In genomic region chr5:135669741-135670275, GRCm38 (mm10) we compare ENCODE assay signal across 7 mouse cellular contexts. TPM values are rescaled to one million over a fixed set of nuclear protein-coding genes. Genes with fewer than 3 reads are reported as not detected.
DNase-seq lines count a peak whose midpoint lies in the region; ATAC-seq lines count a peak whose summit lies in the region.

Gene Por (plus strand): TSS chr5:135670033.

- no peak for ATAC-seq in midbrain, embryonic 11.5 days (ENCODE audit: low FRiP score)

- H3K9ac ChIP-seq in midbrain, embryonic 11.5 days (ENCODE audit: low read length) = no peak within 1 kb of the TSS

- H3K27ac ChIP-seq in forebrain, embryonic 10.5 days = peak within 1 kb of the TSS; percentile 5
- H3K27ac ChIP-seq in midbrain, embryonic 11.5 days (ENCODE audit: low read depth, low read length) = no peak within 1 kb of the TSS

- no peaks in the 10 kb centered on the region for H3K27me3 ChIP-seq in forebrain, embryonic 10.5 days (ENCODE audit: poor library complexity, severe bottlenecking)
- H3K27me3 ChIP-seq in midbrain, embryonic 11.5 days (ENCODE audit: control insufficient read depth, insufficient read depth, low read length) = no peaks in the 10 kb centered on the region; the same call in 1 of the 2 replicates

- no peak within 1 kb of the TSS for H3K4me2 ChIP-seq in midbrain, embryonic 11.5 days

- H3K4me1 ChIP-seq in forebrain, embryonic 10.5 days = peaks cover 49% of the 10 kb centered on the region
- peaks cover 9% of the 10 kb centered on the region for H3K4me1 ChIP-seq in midbrain, embryonic 11.5 days (ENCODE audit: control insufficient read depth, insufficient read depth, low read length)

- H3K9me3 ChIP-seq in forebrain, embryonic 10.5 days = no peaks in the 10 kb centered on the region
- no peaks in the 10 kb centered on the region for H3K9me3 ChIP-seq in midbrain, embryonic 11.5 days (ENCODE audit: control insufficient read depth, low read length)

- intact Hi-C loops in heart, postnatal 36 days (cut with DNase I) = no loop called here
- intact Hi-C loops in left cerebral cortex, postnatal 4 days (cut with DNase I) = no loop called here

- DNase-seq in CD4-positive, CD25-positive, alpha-beta regulatory T cell, adult 2 months (ENCODE audit: low read depth, low spot score) = peak; percentile 47
- DNase-seq in NIH3T3 (ENCODE audit: low read depth) = peak; percentile 66
- no peak for DNase-seq in forebrain, embryonic 10.5 days (ENCODE audit: extremely low spot score, low spot score)
- no peak for DNase-seq in heart, postnatal 36 days
- DNase-seq in left cerebral cortex, postnatal 4 days = no peak
- DNase-seq in midbrain, embryonic 11.5 days (ENCODE audit: low spot score, missing footprints) = no peak
- DNase-seq in testis, postnatal 14 days (ENCODE audit: low spot score) = no peak

- no peaks in the 10 kb centered on the region for H3K36me3 ChIP-seq in forebrain, embryonic 10.5 days (replicated peaks)
- H3K36me3 ChIP-seq in midbrain, embryonic 11.5 days (ENCODE audit: control insufficient read depth, insufficient read depth, low read length) = no peaks in the 10 kb centered on the region

- H3K4me3 ChIP-seq in forebrain, embryonic 10.5 days = peak within 1 kb of the TSS; percentile 0; the same call in 1 of the 2 replicates
- H3K4me3 ChIP-seq in midbrain, embryonic 11.5 days (ENCODE audit: low read depth, low read length) = no peak within 1 kb of the TSS

- WGBS in forebrain, embryonic 10.5 days = 22% methylated on average over 9 of the region's 9 CpGs
- WGBS in midbrain, embryonic 11.5 days = 23% methylated on average over 9 of the region's 9 CpGs

RNA-seq across cellular contexts. Expression of gene Por, which starts in this region (rescaled TPM):
- polyA plus RNA-seq in forebrain, embryonic 10.5 days (2016; fragmentation: Nextera tagmentation; extraction: Ambion mirVana) = 118 TPM in 2 replicates
- 10 to 100 TPM; 69.8 to 76.4 TPM for total RNA-seq in heart, postnatal 36 days (2021)
- total RNA-seq in left cerebral cortex, postnatal 4 days (2021) = 10 to 100 TPM; 77.3 to 80.5 TPM
- polyA plus RNA-seq in midbrain, embryonic 11.5 days (2014; fragmentation: Nextera tagmentation; extraction: Ambion mirVana) = 79.9 and 95.4 TPM in 2 replicates

Comparison
In these comparisons a context has a peak if more than half of its experiments do, and no peak if none do; other contexts are left out.
1. DNase-seq: peak in CD4-positive, CD25-positive, alpha-beta regulatory T cell, adult 2 months (single experiment) and NIH3T3 (single experiment); none in forebrain, embryonic 10.5 days (single experiment), heart, postnatal 36 days (0 of 2), left cerebral cortex, postnatal 4 days (single experiment), midbrain, embryonic 11.5 days (single experiment) and testis, postnatal 14 days (single experiment).